Mouse (Mus musculus) mature B cell (primary cell): ENCODE results near the gene Tfec.

Source experiments
- in situ Hi-C: fragments of 300-500 bp; cut with MboI; formaldehyde crosslinking; loops from 2 replicates; pipeline ENCODE4 v1.14.3; 2019

The Tfec gene

GRCm38 (mm10) chr6:16898251-16898862 lies at the start of gene Tfec:
Tfec (minus strand) TSS chr6:16898441.
- in situ Hi-C loops = no loop called here

- in situ Hi-C loops = no loop called here
Measured at GRCm38 (mm10) chr6:16947837-16948236, 49.6 kb upstream of the Tfec start.

- in situ Hi-C loops = no loop called here
Measured at GRCm38 (mm10) chr6:16943513-16943912, 45.3 kb upstream of the Tfec start.

GRCm38 (mm10) chr6:16942433-16942832 lies 44.2 kb upstream of the Tfec start:
- in situ Hi-C loops = no loop called here

GRCm38 (mm10) chr6:16931059-16931458 lies 32.8 kb upstream of the Tfec start:
- in situ Hi-C loops = no loop called here

- in situ Hi-C loops = no loop called here
Measured at GRCm38 (mm10) chr6:16920111-16920656, 21.9 kb upstream of the Tfec start.

- in situ Hi-C loops = no loop called here
Measured at GRCm38 (mm10) chr6:16891819-16892218, 6.4 kb downstream of the Tfec start.

GRCm38 (mm10) chr6:16883537-16884307 lies 14.5 kb downstream of the Tfec start:
- in situ Hi-C loops = no loop called here

GRCm38 (mm10) chr6:16874021-16874542 lies 24.2 kb downstream of the Tfec start:
- in situ Hi-C loops = no loop called here

GRCm38 (mm10) chr6:16870067-16870466 lies 28.2 kb downstream of the Tfec start:
- in situ Hi-C loops = no loop called here

GRCm38 (mm10) chr6:16868314-16868713 lies 29.9 kb downstream of the Tfec start:
- in situ Hi-C loops = no loop called here

GRCm38 (mm10) chr6:16862753-16863508 lies 35.3 kb downstream of the Tfec start:
- in situ Hi-C loops = no loop called here

- in situ Hi-C loops = no loop called here
Measured at GRCm38 (mm10) chr6:16862050-16862449, 36.2 kb downstream of the Tfec start.

GRCm38 (mm10) chr6:16855879-16856545 lies 42.2 kb downstream of the Tfec start:
- in situ Hi-C loops = no loop called here

- in situ Hi-C loops = no loop called here
Measured at GRCm38 (mm10) chr6:16854977-16855376, 43.3 kb downstream of the Tfec start.

GRCm38 (mm10) chr6:16846521-16846920 lies 51.7 kb downstream of the Tfec start:
- in situ Hi-C loops = no loop called here

- in situ Hi-C loops = no loop called here
Measured at GRCm38 (mm10) chr6:16835631-16836030, 62.6 kb downstream of the Tfec start.

- in situ Hi-C loops = no loop called here
Measured at GRCm38 (mm10) chr6:16828304-16828703, 69.9 kb downstream of the Tfec start.

GRCm38 (mm10) chr6:16821985-16822384 lies 76.3 kb downstream of the Tfec start:
- in situ Hi-C loops = no loop called here

- in situ Hi-C loops = no loop called here
Measured at GRCm38 (mm10) chr6:16806302-16806701, 91.9 kb downstream of the Tfec start.

- in situ Hi-C loops = no loop called here
Measured at GRCm38 (mm10) chr6:16797669-16798068, 100.6 kb downstream of the Tfec start.

- in situ Hi-C loops = no loop called here
Measured at GRCm38 (mm10) chr6:16796914-16797313, 101.3 kb downstream of the Tfec start.
